In genomic region chr17:67027274-67027673, GRCm38 (mm10) we compare ENCODE assay signal across 21 mouse cellular contexts.
"Had no signal": no experiment of that assay in that cellular context is flagged by ENCODE, and none has a peak within 500 bp of the region (broad histone marks: within the 10 kb centered on the region; RNA-seq: fewer than 3 reads in every experiment).

No protein-coding gene starts in this region.

- H3K9ac ChIP-seq: embryonic facial prominence, embryonic 12.5 days; embryonic facial prominence, embryonic 13.5 days; embryonic facial prominence, embryonic 15.5 days; forebrain, embryonic 12.5 days; forebrain, embryonic 13.5 days; forebrain, embryonic 15.5 days; forebrain, postnatal 0 days had no signal

- H3K4me1 ChIP-seq: embryonic facial prominence, embryonic 10.5 days; embryonic facial prominence, embryonic 12.5 days; embryonic facial prominence, embryonic 13.5 days; embryonic facial prominence, embryonic 15.5 days; forebrain, embryonic 10.5 days; forebrain, embryonic 12.5 days; forebrain, embryonic 13.5 days; forebrain, embryonic 15.5 days had no signal

- H3K9me3 ChIP-seq: embryonic facial prominence, embryonic 10.5 days; embryonic facial prominence, embryonic 12.5 days; embryonic facial prominence, embryonic 13.5 days; embryonic facial prominence, embryonic 15.5 days; forebrain, embryonic 10.5 days; forebrain, embryonic 12.5 days; forebrain, embryonic 13.5 days; forebrain, embryonic 15.5 days had no signal

- H3K27ac ChIP-seq: embryonic facial prominence, embryonic 10.5 days; embryonic facial prominence, embryonic 12.5 days; embryonic facial prominence, embryonic 13.5 days; embryonic facial prominence, embryonic 15.5 days; forebrain, embryonic 10.5 days; forebrain, embryonic 12.5 days; forebrain, embryonic 13.5 days; forebrain, embryonic 15.5 days; gastrocnemius, adult 2 months had no signal

- H3K4me3 ChIP-seq: embryonic facial prominence, embryonic 10.5 days; embryonic facial prominence, embryonic 12.5 days; embryonic facial prominence, embryonic 13.5 days; embryonic facial prominence, embryonic 15.5 days; erythroblast, embryonic 14.5 days; forebrain, embryonic 10.5 days; forebrain, embryonic 12.5 days; forebrain, embryonic 13.5 days; forebrain, embryonic 15.5 days; gastrocnemius, adult 2 months had no signal

- DNase-seq: cerebellum, adult 2 months; cerebellum, adult 8-10 months; cerebellum, adult 9-10 months; cerebellum, adult 9-11 months; cerebellum, postnatal 36 days; embryo, embryonic 11 days; forebrain, postnatal 0 days; gastrocnemius, adult 2 months; gastrocnemius, postnatal 10 days; gastrocnemius, postnatal 14 days; gastrocnemius, postnatal 25 days; gastrocnemius, postnatal 36 days had no signal

- H3K27me3 ChIP-seq: embryonic facial prominence, embryonic 12.5 days; embryonic facial prominence, embryonic 13.5 days; embryonic facial prominence, embryonic 15.5 days; forebrain, embryonic 12.5 days; forebrain, embryonic 13.5 days; forebrain, embryonic 15.5 days had no signal

- H3K36me3 ChIP-seq: embryonic facial prominence, embryonic 10.5 days; embryonic facial prominence, embryonic 12.5 days; embryonic facial prominence, embryonic 13.5 days; embryonic facial prominence, embryonic 15.5 days; forebrain, embryonic 10.5 days; forebrain, embryonic 12.5 days; forebrain, embryonic 15.5 days had no signal
